Mouse (Mus musculus) MEL (cell line): ENCODE measurements around the gene Lgi1. TPM values are rescaled to one million over a fixed set of nuclear protein-coding genes. Genes with fewer than 3 reads are reported as not detected.

Experiments used
- DNase-seq: peaks from one replicate; pipeline ENCODE4 v3.0.0; 2011; ENCODE audit warnings: low read depth, low spot score
- H3K27ac ChIP-seq: 2 replicates; pipeline ENCODE4 v1.5.1; 2012; ENCODE audit warnings: low read depth, mild to moderate bottlenecking, control low read depth, low read length, moderate library complexity; ENCODE audit not compliant: control insufficient read depth
- H3K27me3 ChIP-seq, 2 experiments: fragments of 150-350 bp in 1 of 2; sonication (generic) in 1 of 2; 2 replicates each; pipeline ENCODE4 v1.6.1; 2012; ENCODE audit warnings: low read length in 2 of 2, mild to moderate bottlenecking in 2 of 2, improper control_type of control experiment in 1 of 2, moderate library complexity in 1 of 2; ENCODE audit not compliant: insufficient read depth in 2 of 2, control insufficient read depth in 1 of 2
- H3K36me3 ChIP-seq, 2 experiments: 2 replicates each; pipeline ENCODE4 v1.6.1; 2012 to 2014; ENCODE audit warnings: low read length in 2 of 2, improper control_type of control experiment in 1 of 2, inconsistent platforms in 1 of 2, mild to moderate bottlenecking in 1 of 2; ENCODE audit not compliant: insufficient read depth in 2 of 2, control insufficient read depth in 1 of 2
- H3K4me1 ChIP-seq, 2 experiments: fragments of 150-350 bp in 1 of 2; sonication (generic) in 1 of 2; 2 replicates each; pipeline ENCODE4 v1.6.1; 2012; ENCODE audit warnings: low read length in 2 of 2, improper control_type of control experiment in 1 of 2, mild to moderate bottlenecking in 1 of 2; ENCODE audit not compliant: insufficient read depth in 2 of 2, control insufficient read depth in 1 of 2
- H3K4me3 ChIP-seq, 2 experiments: fragments of 150-350 bp in 1 of 2; sonication (generic) in 1 of 2; 2 replicates each; pipeline ENCODE4 v1.5.1; 2012; ENCODE audit warnings: low read depth in 2 of 2, low read length in 2 of 2, mild to moderate bottlenecking in 2 of 2, moderate library complexity in 2 of 2, control low read depth in 1 of 2, improper control_type of control experiment in 1 of 2; ENCODE audit not compliant: control insufficient read depth in 1 of 2, insufficient read depth in 1 of 2
- H3K79me2 ChIP-seq: 2 replicates; pipeline ENCODE4 v1.6.1; 2012; ENCODE audit warnings: mild to moderate bottlenecking, low read length, moderate library complexity; ENCODE audit not compliant: control insufficient read depth, poor library complexity, insufficient read depth
- H3K9ac ChIP-seq: 2 replicates; pipeline ENCODE4 v1.6.1; 2012; ENCODE audit warnings: low read depth, mild to moderate bottlenecking, control low read depth, low read length, moderate library complexity; ENCODE audit not compliant: control insufficient read depth, poor library complexity, severe bottlenecking
- H3K9me3 ChIP-seq: fragments of 150-350 bp; sonication (generic); replicated peaks from 2 replicates; pipeline ENCODE4 v1.6.1; 2012; ENCODE audit warnings: mild to moderate bottlenecking, low read length, improper control_type of control experiment, moderate library complexity; ENCODE audit not compliant: insufficient read depth
- BHLHE40 ChIP-seq: IDR thresholded peaks from 2 replicates; pipeline ENCODE4 v1.6.1; 2012; ENCODE audit warnings: low read depth, mild to moderate bottlenecking, inconsistent platforms, low read length, improper control_type of control experiment, borderline replicate concordance
- CHD2 ChIP-seq: IDR thresholded peaks from 2 replicates; pipeline ENCODE4 v1.6.1; 2011; ENCODE audit warnings: low read length, improper control_type of control experiment
- CTCF ChIP-seq, 3 experiments: IDR thresholded peaks in 2 of 3; conservative IDR thresholded peaks in 1 of 3; 2 replicates each; pipeline ENCODE4 v1.5.1; 2011 to 2012; ENCODE audit warnings: low read length in 3 of 3, low read depth in 2 of 3, mild to moderate bottlenecking in 2 of 3, improper control_type of control experiment in 1 of 3, inconsistent platforms in 1 of 3, mixed read lengths in 1 of 3, moderate library complexity in 1 of 3; ENCODE audit not compliant: control insufficient read depth in 1 of 3, insufficient read depth in 1 of 3, poor library complexity in 1 of 3, severe bottlenecking in 1 of 3
- E2F4 ChIP-seq: IDR thresholded peaks from 2 replicates; pipeline ENCODE4 v1.6.1; 2011; ENCODE audit warnings: low read depth, low read length, improper control_type of control experiment, borderline replicate concordance
- ELF1 ChIP-seq: IDR thresholded peaks from 2 replicates; pipeline ENCODE4 v1.6.1; 2014; ENCODE audit warnings: low read depth, mild to moderate bottlenecking, inconsistent platforms, low read length, improper control_type of control experiment, moderate library complexity
- EP300 ChIP-seq, 2 experiments: IDR thresholded peaks; 2 replicates each; pipeline ENCODE4 v1.6.1; 2011; ENCODE audit warnings: improper control_type of control experiment in 2 of 2, low read length in 2 of 2, low read depth in 1 of 2, mild to moderate bottlenecking in 1 of 2
- ETS1 ChIP-seq: IDR thresholded peaks from 2 replicates; pipeline ENCODE4 v1.6.1; 2012; ENCODE audit warnings: low read depth, mild to moderate bottlenecking, inconsistent platforms, low read length, improper control_type of control experiment, moderate library complexity
- GABPA ChIP-seq: IDR thresholded peaks from 2 replicates; pipeline ENCODE4 v1.6.1; 2012; ENCODE audit warnings: low read depth, mild to moderate bottlenecking, inconsistent platforms, low read length, improper control_type of control experiment, moderate library complexity
- HCFC1 ChIP-seq: IDR thresholded peaks from 2 replicates; pipeline ENCODE4 v1.6.1; 2012; ENCODE audit warnings: low read depth, mild to moderate bottlenecking, inconsistent platforms, low read length, improper control_type of control experiment, moderate library complexity
- JUND ChIP-seq: IDR thresholded peaks from 2 replicates; pipeline ENCODE4 v1.6.1; 2011; ENCODE audit warnings: low read depth, mild to moderate bottlenecking, improper control_type of control experiment, low read length
- KAT2A ChIP-seq: conservative IDR thresholded peaks from 2 replicates; pipeline ENCODE4 v1.6.1; 2012; ENCODE audit warnings: low read depth, low read length, improper control_type of control experiment, inconsistent platforms
- MAFK ChIP-seq: IDR thresholded peaks from 2 replicates; pipeline ENCODE4 v1.6.1; 2011; ENCODE audit warnings: low read depth, mild to moderate bottlenecking, low read length, improper control_type of control experiment, borderline replicate concordance
- MAX ChIP-seq: IDR thresholded peaks from 2 replicates; pipeline ENCODE4 v1.6.1; 2011; ENCODE audit warnings: low read length, improper control_type of control experiment
- MAZ ChIP-seq: IDR thresholded peaks from 2 replicates; pipeline ENCODE4 v1.6.1; 2012; ENCODE audit warnings: low read depth, mild to moderate bottlenecking, inconsistent platforms, low read length, improper control_type of control experiment
- MYB ChIP-seq: IDR thresholded peaks from 2 replicates; pipeline ENCODE4 v1.6.1; 2011; ENCODE audit warnings: mild to moderate bottlenecking, low read depth, low read length, improper control_type of control experiment
- MYC ChIP-seq: IDR thresholded peaks from 2 replicates; pipeline ENCODE4 v1.6.1; 2011; ENCODE audit warnings: low read depth, mild to moderate bottlenecking, low read length, improper control_type of control experiment, moderate library complexity
- NRF1 ChIP-seq: IDR thresholded peaks from 2 replicates; pipeline ENCODE4 v1.6.1; 2014; ENCODE audit warnings: low read depth, mild to moderate bottlenecking, inconsistent platforms, low read length, improper control_type of control experiment, moderate library complexity; ENCODE audit not compliant: poor library complexity, insufficient read depth, severe bottlenecking
- POLR2AphosphoS5 ChIP-seq: IDR thresholded peaks from 2 replicates; pipeline ENCODE4 v1.6.1; 2012; ENCODE audit warnings: low read depth, borderline replicate concordance, mild to moderate bottlenecking, inconsistent platforms, low read length, moderate library complexity, mixed read lengths
- RCOR1 ChIP-seq: IDR thresholded peaks from 2 replicates; pipeline ENCODE4 v1.6.1; 2012; ENCODE audit warnings: low read depth, mild to moderate bottlenecking, inconsistent platforms, low read length, improper control_type of control experiment
- SMC3 ChIP-seq: IDR thresholded peaks from 2 replicates; pipeline ENCODE4 v1.6.1; 2011; ENCODE audit warnings: low read depth, low read length, improper control_type of control experiment
- TBP ChIP-seq: IDR thresholded peaks from 2 replicates; pipeline ENCODE4 v1.8.0; 2011; ENCODE audit warnings: low read depth, low read length, improper control_type of control experiment
- TCF12 ChIP-seq: IDR thresholded peaks from 2 replicates; pipeline ENCODE4 v1.6.1; 2014; ENCODE audit warnings: low read depth, mild to moderate bottlenecking, inconsistent platforms, low read length, improper control_type of control experiment, moderate library complexity
- USF1 ChIP-seq: IDR thresholded peaks from 2 replicates; pipeline ENCODE4 v1.6.1; 2014; ENCODE audit warnings: low read depth, mild to moderate bottlenecking, inconsistent platforms, low read length, improper control_type of control experiment, moderate library complexity
- USF2 ChIP-seq, 2 experiments: IDR thresholded peaks; 2 replicates each; pipeline ENCODE4 v1.6.1; 2011 to 2012; ENCODE audit warnings: improper control_type of control experiment in 2 of 2, low read length in 2 of 2, borderline replicate concordance in 1 of 2, inconsistent platforms in 1 of 2, low read depth in 1 of 2, mild to moderate bottlenecking in 1 of 2; ENCODE audit not compliant: insufficient read depth in 1 of 2
- ZC3H11A ChIP-seq: IDR thresholded peaks from 2 replicates; pipeline ENCODE4 v1.6.1; 2012; ENCODE audit warnings: low read depth, mild to moderate bottlenecking, inconsistent platforms, low read length, improper control_type of control experiment
- ZMIZ1 ChIP-seq: IDR thresholded peaks from 2 replicates; pipeline ENCODE4 v1.6.1; 2012; ENCODE audit warnings: low read depth, mild to moderate bottlenecking, inconsistent platforms, low read length, improper control_type of control experiment, moderate library complexity
- ZNF384 ChIP-seq: IDR thresholded peaks from 2 replicates; pipeline ENCODE4 v1.6.1; 2012; ENCODE audit warnings: low read depth, mild to moderate bottlenecking, inconsistent platforms, low read length, improper control_type of control experiment
- polyA plus RNA-seq, 2 experiments: library from polyadenylated mRNA; stranded (reverse) in 1 of 2; unstranded in 1 of 2; fragments of >175 nt in 1 of 2; fragments of >200 nt in 1 of 2; gene quantifications; 2 replicates each; pipeline versions ENCODE4 v1.2.1 to v1.2.4; 2012; ENCODE audit warnings: low replicate concordance in 2 of 2, low read depth in 1 of 2; ENCODE audit not compliant: insufficient read length in 2 of 2, insufficient read depth in 1 of 2, missing spikeins in 1 of 2
- total RNA-seq: library from RNA; depleted of rRNA; stranded (reverse); fragments of 300-350 nt; gene quantifications from 2 replicates; pipeline ENCODE4 v1.2.3, GENCODE M21; 2012

Lgi1 gene
- total and polyA plus RNA-seq, 3 experiments: 0.01 TPM; not detected in 2

- H3K27ac ChIP-seq: no peak overlapping the region
- H3K4me3 ChIP-seq: no peak overlapping the region
- H3K27me3 ChIP-seq: no peaks in the 10 kb centered on the region
- no peak overlapping the region for H3K9ac ChIP-seq
- H3K36me3 ChIP-seq: no peaks in the 10 kb centered on the region
- TF ChIP-seq E2F4: no peak
- no peak for TF ChIP-seq ZC3H11A
- no peak for TF ChIP-seq ZNF384
- TF ChIP-seq MAX: no peak
- no peak for TF ChIP-seq GABPA
- TF ChIP-seq ETS1: no peak
- TF ChIP-seq NRF1: no peak
- no peak for TF ChIP-seq ZMIZ1
- H3K79me2 ChIP-seq: no peaks in the 10 kb centered on the region
- H3K9me3 ChIP-seq: no peaks in the 10 kb centered on the region
- H3K4me1 ChIP-seq: no peaks in the 10 kb centered on the region
- DNase-seq: no peak
These were observed 60.7 kb downstream of the Lgi1 start for GRCm38 (mm10) chr19:38325029-38325398.

- DNase-seq: no peak
- H3K79me2 ChIP-seq: no peaks in the 10 kb centered on the region
- H3K9ac ChIP-seq: no peak overlapping the region
- no peak for TF ChIP-seq TBP
- no peak for TF ChIP-seq RCOR1
- no peak for TF ChIP-seq MAX
- TF ChIP-seq MYB: no peak
- TF ChIP-seq HCFC1: no peak
- TF ChIP-seq MAZ: no peak
- no peak for TF ChIP-seq POLR2AphosphoS5
- TF ChIP-seq NRF1: no peak
- TF ChIP-seq ZMIZ1: no peak
- H3K4me1 ChIP-seq: no peaks in the 10 kb centered on the region
- no peaks in the 10 kb centered on the region for H3K27me3 ChIP-seq
- no peaks in the 10 kb centered on the region for H3K9me3 ChIP-seq
- H3K27ac ChIP-seq: no peak overlapping the region
- H3K36me3 ChIP-seq: no peaks in the 10 kb centered on the region
- H3K4me3 ChIP-seq: no peak overlapping the region
These were observed 61.5 kb downstream of the Lgi1 start for GRCm38 (mm10) chr19:38325854-38326253.

- Histone ChIP-seq H3K79me2 (no peaks in the 10 kb centered on the region), H3K27me3 (no peaks in the 10 kb centered on the region; a peak in 1 of 4 replicates), H3K27ac (no peak overlapping the region), H3K4me3 (no peak overlapping the region), H3K9me3 (no peaks in the 10 kb centered on the region), H3K4me1 (no peaks in the 10 kb centered on the region), H3K9ac (no peak overlapping the region), H3K36me3 (no peaks in the 10 kb centered on the region)
- no peak for DNase-seq
- TF ChIP-seq USF1 (no peak), ZC3H11A (no peak), BHLHE40 (no peak), ZNF384 (no peak), KAT2A (no peak), ELF1 (no peak), CTCF (IDR thresholded peaks at IDR 0.05 in 2 of 3, conservative IDR thresholded peaks at IDR 0.05 in 1 of 3; ENCODE audit: control insufficient read depth in 1 of 3, insufficient read depth in 1 of 3, low read depth in 2 of 3, low read length in 3 of 3, poor library complexity in 1 of 3, severe bottlenecking in 1 of 3) (no peak), MAFK (no peak), JUND (no peak), TCF12 (no peak), RCOR1 (no peak), MYB (no peak), MYC (no peak), NRF1 (no peak), SMC3 (no peak), CHD2 (no peak), EP300 (IDR thresholded peaks at IDR 0.05; ENCODE audit: low read depth in 1 of 2, low read length in 2 of 2) (no peak), USF2 (IDR thresholded peaks at IDR 0.05; ENCODE audit: borderline replicate concordance in 1 of 2, insufficient read depth in 1 of 2, low read depth in 1 of 2, low read length in 2 of 2) (no peak), GABPA (no peak)
These were observed 62.7 kb downstream of the Lgi1 start for GRCm38 (mm10) chr19:38327002-38327401.
